Mouse (Mus musculus) left cerebral cortex, postnatal 14 days (tissue): ENCODE data around the gene Mrps21. TPM values are rescaled to one million over a fixed set of nuclear protein-coding genes. Genes with fewer than 3 reads are reported as not detected.
A peak's percentile ranks its signal among the peaks of the same experiment; 100 is the strongest.
"Not testable (repeated sequence)": the region's sequence is repeated elsewhere in the genome, so short reads cannot be mapped to it uniquely, and the experiment has no call there.

ENCODE experiments used
- DNase-seq, 2 experiments: peaks; one replicate each; pipeline ENCODE4 v3.0.0; 2021 to 2022; ENCODE audit warnings: low spot score in 2 of 2, mixed read lengths in 1 of 2
- intact Hi-C: fragments of 180-260 bp; cut with DNase I; formaldehyde crosslinking; loops from one replicate; pipeline ENCODE4 v1.15.1; 2025
- total RNA-seq, 2 experiments: library from RNA; stranded (reverse); gene quantifications; 2 replicates each; pipeline ENCODE4 v1.2.3; 2021

Mrps21 gene
- total RNA-seq, 2 experiments from 2014 or later, result 152 to 157 TPM

DNA sequence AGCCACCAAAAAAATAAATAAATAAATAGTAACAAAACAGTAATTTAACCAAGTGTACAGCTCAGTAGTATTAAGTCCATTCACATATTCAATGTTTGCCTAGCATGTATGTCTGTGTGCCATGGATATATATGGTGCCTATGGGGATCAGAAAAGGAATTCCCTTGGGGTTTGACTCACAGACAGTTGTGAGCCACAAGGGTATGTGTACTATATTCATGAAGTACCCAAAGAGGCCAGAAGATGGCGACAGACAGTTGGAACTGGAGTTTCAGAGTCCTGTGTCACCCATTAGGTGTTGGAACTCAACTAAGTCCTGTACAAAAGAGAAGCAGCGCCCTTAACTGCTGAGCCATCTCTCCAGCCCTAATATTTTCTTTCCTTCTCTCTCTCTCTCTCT lies 9.5 kb downstream of the Mrps21 start:
- intact Hi-C loops, result loop anchor here (5.0 kb wide), 1 partner anchor 96 kb away; no protein-coding TSS in a partner anchor
- peak; percentile 85 to 95 for DNase-seq

DNA sequence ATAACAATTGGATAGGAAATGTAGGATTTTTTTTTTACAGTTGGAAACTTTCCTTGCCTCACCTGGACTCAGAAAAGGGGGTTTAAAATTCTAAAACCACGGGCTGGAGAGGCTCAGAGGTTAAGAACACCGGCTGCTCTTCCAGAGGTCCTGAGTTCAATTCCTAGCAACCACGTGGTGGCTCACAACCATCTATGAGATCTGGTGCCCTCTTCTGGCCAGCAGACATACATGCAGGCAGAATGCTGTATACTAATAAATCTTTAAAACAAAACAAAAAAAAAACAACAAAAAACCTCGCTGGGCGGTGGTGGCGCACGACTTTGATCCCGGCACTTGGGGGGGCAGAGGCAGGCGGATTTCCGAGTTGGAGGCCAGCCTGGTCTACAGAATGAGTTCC lies 10.1 kb downstream of the Mrps21 start:
- intact Hi-C loops, result loop anchor here (5.0 kb wide), 1 partner anchor 96 kb away; no protein-coding TSS in a partner anchor
- no peak for DNase-seq

DNA sequence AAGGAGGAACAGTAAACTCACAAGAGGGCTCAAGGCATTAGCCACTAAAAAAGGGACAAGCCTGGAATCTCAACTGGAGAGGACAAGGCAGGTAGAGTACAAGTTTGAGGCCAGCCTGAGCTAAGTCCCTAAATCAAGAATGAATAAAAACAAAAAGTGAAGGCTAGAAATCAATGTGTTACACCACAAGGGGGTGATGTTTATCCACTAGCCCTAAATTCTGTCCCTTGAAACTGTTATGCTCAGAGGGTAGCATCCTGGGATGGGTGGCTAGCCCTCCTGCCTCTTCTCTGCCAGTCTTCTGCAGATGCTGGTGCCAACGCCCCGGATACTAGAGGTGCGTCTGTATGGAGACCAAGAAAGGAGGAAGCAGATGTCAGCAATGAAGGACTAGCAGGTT lies 11.0 kb downstream of the Mrps21 start:
- intact Hi-C loops, result loop anchor here (5.0 kb wide), 1 partner anchor 97 kb away; no protein-coding TSS in a partner anchor

GRCm38 (mm10) chr3:95858278-95858677 lies 13.0 kb downstream of the Mrps21 start:
- DNase-seq, intact Hi-C loops: not testable (repeated sequence)

More for the DNA sequence above, 11.0 kb downstream of the Mrps21 start:
- no peak for DNase-seq

GRCm38 (mm10) chr3:95857050-95857449 lies 14.3 kb downstream of the Mrps21 start:
- DNase-seq, intact Hi-C loops: not testable (repeated sequence)

GRCm38 (mm10) chr3:95856115-95856514 lies 15.2 kb downstream of the Mrps21 start:
- intact Hi-C loops, result no loop called here
- DNase-seq, result no peak

- intact Hi-C loops, result no loop called here
- peak; percentile 92 to 95 for DNase-seq
These were observed 15.7 kb downstream of the Mrps21 start, which contains the start of gene Prpf3 for GRCm38 (mm10) chr3:95855502-95856089. Gene Prpf3 (minus strand): TSS chr3:95855885.

DNA sequence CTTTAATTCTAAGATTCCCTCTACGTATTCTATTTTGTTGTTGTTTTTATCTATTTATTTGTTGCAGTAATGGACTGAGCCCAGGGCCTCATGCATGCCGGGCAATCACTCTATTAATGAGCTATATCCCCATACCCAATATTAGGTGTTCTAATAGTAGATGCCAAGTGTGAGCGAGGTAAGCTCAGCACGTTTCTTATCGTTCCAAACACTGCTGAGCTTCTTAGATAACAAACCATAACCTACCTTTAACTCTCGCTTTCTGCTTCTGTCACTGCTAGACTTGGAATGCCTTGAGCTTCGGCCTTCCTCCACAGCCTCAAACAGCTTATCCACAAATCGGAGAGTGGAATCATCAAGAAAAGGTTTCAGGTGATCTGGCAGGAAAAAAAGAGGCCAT lies 20.0 kb downstream of the Mrps21 start:
- no peak for DNase-seq
- intact Hi-C loops, result no loop called here

DNA sequence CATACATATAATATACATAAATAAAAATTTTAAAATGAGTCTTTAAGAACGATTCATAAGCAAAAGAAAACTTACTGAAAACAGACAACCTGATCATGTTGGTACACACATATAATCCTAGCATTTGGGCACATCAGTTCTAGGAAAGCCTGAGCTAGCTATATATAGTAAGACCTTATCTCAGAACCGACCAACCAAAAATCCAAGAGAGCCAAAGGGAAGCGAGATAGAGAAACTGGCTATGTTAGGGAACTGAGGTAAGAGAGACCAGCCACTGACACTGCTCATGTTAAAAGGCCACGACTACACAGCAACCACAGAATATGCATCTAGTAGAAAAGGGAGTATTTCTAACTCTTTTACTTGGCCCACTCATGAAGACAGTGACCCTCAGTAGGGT lies 20.7 kb downstream of the Mrps21 start:
- intact Hi-C loops, result no loop called here
- no peak for DNase-seq

GRCm38 (mm10) chr3:95842503-95843214 lies 28.7 kb downstream of the Mrps21 start:
- intact Hi-C loops, result loop anchor here (10.0 kb wide), 1 partner anchor 498 kb away; no protein-coding TSS in a partner anchor

DNA sequence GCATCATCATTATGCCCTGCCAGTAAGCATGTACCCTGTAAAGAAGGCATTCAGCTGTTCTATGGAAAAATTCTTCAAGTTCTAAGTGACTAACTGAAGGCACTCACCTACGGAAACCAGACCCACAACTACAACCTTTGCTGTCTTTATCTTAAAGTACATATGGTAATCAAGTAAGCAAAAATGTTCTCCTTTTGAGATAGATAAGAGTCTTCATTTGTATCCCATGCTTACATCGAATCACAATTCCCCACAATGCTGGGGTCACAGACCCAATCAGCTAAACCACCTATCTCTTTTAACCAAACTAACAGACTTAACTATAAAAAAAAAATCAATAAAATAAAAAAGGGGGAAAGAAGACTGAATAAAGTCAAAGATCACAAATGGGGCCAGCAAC lies 32.1 kb downstream of the Mrps21 start:
- no peak for DNase-seq
- intact Hi-C loops, result loop anchor here (10.0 kb wide), 1 partner anchor 344 kb away; the partner anchor contains the start of gene Ctsk

More at GRCm38 (mm10) chr3:95842503-95843214, 28.7 kb downstream of the Mrps21 start:
- DNase-seq, result no peak

DNA sequence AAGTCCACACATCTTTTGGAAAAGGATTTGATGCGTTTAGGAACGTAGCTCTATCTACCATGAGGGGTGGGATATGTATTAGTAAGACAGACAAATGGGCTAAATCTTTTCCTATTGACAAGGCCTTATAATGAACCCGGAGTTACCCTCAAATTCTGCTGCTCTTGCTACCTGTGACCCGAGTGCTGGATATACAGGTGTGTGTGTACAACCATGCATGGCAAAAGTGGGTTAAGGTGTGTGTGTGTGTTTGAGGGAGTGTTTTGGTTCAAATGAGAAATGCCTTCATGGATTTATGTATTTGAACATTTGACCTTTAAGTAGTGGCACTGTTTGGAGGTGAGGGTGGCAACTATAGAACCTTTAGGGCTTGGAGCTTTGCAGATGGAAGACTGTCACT lies 42.3 kb downstream of the Mrps21 start:
- no peak for DNase-seq
- intact Hi-C loops, result no loop called here

DNA sequence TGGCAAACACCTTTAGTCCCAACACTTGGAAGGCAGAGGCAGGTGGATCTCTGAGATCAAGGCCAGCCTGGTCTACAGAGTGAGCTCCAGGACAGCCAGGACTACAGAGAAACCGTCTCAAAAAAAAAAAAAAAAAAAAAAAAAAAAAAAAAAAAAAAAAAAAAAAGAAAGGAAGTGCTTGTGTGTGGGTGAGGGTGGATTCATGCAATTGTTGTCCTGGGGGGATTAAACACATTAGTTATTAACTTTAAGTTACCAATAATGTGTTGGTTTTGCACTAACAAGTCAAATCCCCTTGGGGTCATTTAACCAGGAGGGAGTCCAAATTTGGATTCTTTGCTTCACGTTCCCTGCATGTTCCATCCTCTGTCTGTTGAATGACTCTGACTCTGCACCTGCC lies 45.0 kb downstream of the Mrps21 start:
- intact Hi-C loops, result no loop called here
- no peak for DNase-seq

DNA sequence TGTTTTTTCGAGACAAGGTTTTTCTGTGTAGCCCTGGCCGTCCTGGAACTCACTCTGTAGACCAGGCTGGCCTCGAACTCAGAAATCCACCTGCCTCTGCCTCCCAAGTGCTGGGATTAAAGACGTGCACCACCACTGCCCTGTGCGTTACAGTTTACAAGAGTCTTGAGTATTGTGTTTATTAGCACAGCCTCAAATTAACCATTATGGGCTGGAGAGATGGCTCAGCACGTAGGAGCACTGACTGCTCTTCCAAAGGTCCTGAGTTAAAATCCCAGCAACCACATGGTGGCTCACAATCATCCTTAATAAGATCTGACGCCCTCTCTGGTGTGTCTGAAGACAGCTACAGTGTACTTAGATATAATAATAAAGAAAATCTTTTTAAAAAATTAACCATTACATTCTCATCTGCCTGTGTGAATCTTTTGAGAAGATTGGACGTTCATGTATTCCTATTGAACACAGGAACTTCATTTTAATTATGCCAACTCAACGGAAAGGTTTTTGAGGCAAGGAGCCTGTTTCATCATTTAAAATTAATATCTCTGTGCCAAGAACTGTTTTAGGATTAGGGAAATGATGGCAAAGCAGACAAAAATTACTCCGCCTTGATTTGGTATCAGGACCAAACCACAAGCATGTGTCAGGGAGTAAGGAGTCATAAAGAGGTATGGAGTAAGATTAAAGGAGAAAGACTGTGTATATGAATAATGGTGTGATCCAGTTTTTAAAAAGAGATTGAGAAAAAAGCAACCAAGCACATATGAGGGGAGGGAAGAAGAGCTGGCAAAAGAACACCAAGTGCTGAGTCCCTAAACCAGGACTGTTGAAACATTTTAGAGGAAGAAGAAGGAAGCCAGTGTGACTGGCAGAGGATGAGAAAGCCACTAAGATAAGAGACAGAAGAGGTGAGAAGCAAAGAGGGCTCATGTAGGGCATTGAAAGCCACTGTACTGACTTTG lies 51.0 kb downstream of the Mrps21 start:
- no peak for DNase-seq
- intact Hi-C loops, result no loop called here

DNA sequence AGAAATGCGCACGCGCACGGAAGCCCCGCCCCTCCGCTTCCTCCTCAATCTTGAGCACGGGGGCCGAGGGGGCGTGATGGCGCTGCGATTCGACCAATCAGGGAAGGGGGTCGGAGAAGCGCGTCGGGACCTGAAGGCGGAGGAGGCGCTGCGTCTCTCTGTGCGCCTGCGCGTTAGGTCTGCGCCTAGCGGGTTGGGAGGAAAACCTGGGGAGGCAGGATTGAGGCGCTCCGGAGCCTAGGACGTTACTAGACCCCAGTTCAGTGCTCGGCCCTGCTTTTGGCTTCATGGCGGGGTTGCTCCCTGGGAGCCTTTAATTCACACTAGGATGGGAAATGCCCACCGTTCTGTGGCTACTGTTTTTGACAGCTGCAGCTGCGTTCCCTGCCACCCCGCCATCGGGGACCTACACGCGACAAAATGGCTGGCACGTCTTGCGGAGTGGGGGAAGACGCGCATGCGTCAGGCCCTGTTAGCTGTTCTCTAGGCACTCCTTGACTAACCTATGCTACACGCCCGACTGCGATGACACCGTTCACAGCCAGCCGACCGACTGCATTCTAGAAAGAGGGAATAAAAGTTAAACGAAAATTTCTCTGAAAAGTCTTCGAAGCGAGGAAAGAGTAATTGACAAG lies 51.9 kb downstream of the Mrps21 start:
- intact Hi-C loops, result no loop called here
- peak; percentile 100 for DNase-seq

DNA sequence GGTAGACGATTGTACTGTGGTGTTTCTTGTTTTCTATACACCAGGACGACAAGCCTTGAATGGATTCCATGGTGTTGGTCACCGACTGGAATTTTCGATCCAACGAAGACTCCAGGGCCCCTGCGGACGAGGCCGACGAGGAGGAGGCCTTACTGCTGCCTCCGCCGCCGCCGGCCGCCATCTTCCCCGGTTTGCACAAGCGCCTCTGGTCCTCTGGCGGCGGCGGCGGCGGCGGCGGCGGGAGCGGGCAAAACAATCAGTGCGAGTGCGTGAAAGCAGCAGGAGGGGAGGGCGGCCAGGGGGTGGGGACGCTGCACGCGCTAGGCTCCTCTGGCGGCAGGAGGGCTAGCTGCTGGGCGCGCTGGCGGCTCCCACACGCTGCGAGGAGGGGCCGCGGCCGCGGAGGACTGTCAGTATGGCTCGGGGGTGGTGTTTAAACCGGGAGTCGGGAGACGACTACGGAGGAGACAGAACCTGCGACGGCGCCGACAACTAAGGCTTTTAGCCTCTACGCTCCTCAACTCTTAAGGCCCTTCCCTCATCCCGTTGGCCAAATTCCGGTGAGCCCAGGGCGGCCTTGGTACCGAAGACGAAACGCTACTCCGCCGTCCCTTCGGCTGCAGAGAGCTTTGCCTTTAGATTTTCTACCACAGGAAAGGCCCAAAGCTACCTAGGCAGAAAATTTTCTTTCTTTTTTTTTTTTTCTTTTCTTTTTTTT lies 52.6 kb downstream of the Mrps21 start, which contains the start of gene Rprd2:
Gene Rprd2, minus strand, starts transcription at position 293 of the 718 bp plus-strand sequence.
- peak; percentile 77 to 78 for DNase-seq
- intact Hi-C loops, result no loop called here

DNA sequence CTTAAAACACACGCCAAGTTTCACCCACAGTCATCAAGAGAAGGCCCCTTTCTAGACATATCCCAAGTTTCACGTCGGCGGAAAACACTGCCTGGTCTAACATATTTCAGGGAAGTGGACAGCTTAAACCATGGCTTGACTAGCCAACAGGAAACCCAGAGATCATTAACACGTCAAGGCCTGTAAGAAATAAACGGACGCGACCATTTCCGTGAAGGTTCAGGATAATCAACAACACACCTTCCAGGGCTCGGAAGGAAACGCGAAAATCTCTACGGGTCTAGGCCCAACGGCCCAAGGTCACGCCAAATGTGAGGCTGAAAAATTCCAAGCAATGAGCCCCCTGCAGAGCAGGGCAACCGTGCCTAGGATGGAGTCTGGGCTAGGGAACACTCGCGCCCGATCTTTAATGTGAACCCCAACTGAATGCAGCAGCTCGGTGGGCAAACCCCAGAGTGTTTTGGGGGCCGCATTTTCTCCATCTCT lies 53.2 kb downstream of the Mrps21 start:
- DNase-seq, result peak; percentile 33 to 48
- intact Hi-C loops, result no loop called here

DNA sequence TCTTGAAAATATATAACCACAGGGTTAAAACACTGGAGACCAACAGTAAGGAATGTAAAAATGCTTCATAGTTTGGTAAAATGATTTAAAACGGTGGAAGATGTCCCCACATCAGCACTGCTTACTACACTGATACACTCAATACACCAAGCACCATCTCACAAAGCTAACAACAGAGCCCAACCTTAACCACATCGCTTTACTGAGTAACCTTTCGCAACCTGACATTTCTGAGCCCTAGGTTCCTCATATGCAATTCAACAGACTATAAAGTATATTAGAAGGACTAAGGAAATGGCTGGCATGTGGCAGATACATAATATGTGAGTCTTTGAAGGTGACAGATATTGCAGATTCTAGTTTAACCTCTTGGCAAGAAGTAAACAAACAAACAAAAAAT lies 54.6 kb downstream of the Mrps21 start:
- DNase-seq, result no peak
- intact Hi-C loops, result no loop called here
